Mouse (Mus musculus) left cerebral cortex, adult 2 months (tissue): ENCODE results near the gene 1700037H04Rik. TPM values are rescaled to one million over a fixed set of nuclear protein-coding genes. Genes with fewer than 3 reads are reported as not detected.

Source experiments
- DNase-seq, 2 experiments: peaks; one replicate each; pipeline ENCODE4 v3.0.0; 2021 to 2022; ENCODE audit warnings: low spot score in 2 of 2, mixed read lengths in 1 of 2; ENCODE audit errors: extremely low spot score in 1 of 2
- H3K27ac ChIP-seq: fragments of 200-600 bp; 2 replicates; pipeline ENCODE4 v1.8.1; 2022
- H3K4me3 ChIP-seq: fragments of 200-600 bp; 2 replicates; pipeline ENCODE4 v1.8.1; 2022
- CTCF ChIP-seq: fragments of 200-600 bp; IDR thresholded peaks from 2 replicates; pipeline ENCODE4 v1.8.1; 2022; ENCODE audit warnings: antibody characterized with exemption, mild to moderate bottlenecking, moderate library complexity
- intact Hi-C: fragments of 180-260 bp; cut with DNase I; formaldehyde crosslinking; loops from one replicate; pipeline ENCODE4 v1.15.1; 2025
- total RNA-seq, 2 experiments: library from RNA; stranded (reverse); gene quantifications; 2 replicates each; pipeline ENCODE4 v1.2.3; 2021

1700037H04Rik gene
- total RNA-seq, 2 experiments from 2014 or later = 63.7 to 76.7 TPM

- DNase-seq = peak in 1 of 2 experiments; percentile 25
- intact Hi-C loops = loop anchor here (1.0 to 5.0 kb wide), 4 partner anchors 65 to 118 kb away; partner anchors contain the start of genes Gfra4 and Pank2
- H3K27ac ChIP-seq = peak overlapping the region; percentile 90
- peak overlapping the region; percentile 72 for H3K4me3 ChIP-seq
- TF ChIP-seq CTCF = peak; percentile 48
These were observed 810 bp upstream of the 1700037H04Rik start for GRCm38 (mm10) chr2:131160671-131161111.

- intact Hi-C loops = no loop called here
- Histone ChIP-seq H3K4me3 (peak overlapping the region; percentile 72), H3K27ac (peak overlapping the region; percentile 78)
- no peak for TF ChIP-seq CTCF
- peak in 1 of 2 experiments; percentile 35 for DNase-seq
These were observed 380 bp downstream of the 1700037H04Rik start for GRCm38 (mm10) chr2:131159491-131159910.

- no peak for DNase-seq
- intact Hi-C loops = no loop called here
- no peak overlapping the region for H3K27ac ChIP-seq
- no peak overlapping the region for H3K4me3 ChIP-seq
- no peak for TF ChIP-seq CTCF
These were observed 2.9 kb downstream of the 1700037H04Rik start for GRCm38 (mm10) chr2:131156987-131157386.

GRCm38 (mm10) chr2:131154036-131154435 is 5.8 kb downstream of the 1700037H04Rik start:
- intact Hi-C loops = no loop called here
- no peak overlapping the region for H3K4me3 ChIP-seq
- no peak for DNase-seq
- TF ChIP-seq CTCF = no peak
- no peak overlapping the region for H3K27ac ChIP-seq

DNA sequence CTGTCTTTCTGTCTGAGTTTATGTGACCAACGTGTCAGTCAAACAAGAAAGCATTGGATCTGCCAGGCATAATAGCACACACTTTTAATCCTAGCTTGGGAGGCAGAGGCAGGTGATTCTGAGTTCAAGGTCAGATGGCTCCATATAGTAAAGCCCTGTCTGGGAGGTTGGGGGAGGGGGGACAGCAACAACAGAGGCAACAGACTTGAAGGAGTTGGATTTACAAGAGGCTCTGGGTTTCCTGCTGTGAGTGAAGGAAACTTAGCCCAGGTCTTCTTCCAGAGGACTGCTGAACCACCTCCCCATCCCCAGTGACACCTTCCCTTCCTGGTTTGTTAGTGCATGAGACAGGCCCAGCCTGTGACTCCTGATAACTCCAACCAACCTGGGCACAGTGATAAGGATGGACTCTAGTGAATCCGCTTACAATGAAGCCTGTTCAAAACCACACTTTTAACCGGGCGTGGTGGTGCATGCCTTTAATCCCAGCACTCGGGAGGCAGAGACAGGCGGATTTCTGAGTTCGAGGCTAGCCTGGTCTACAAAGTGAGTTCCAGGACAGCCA is 7.6 kb downstream of the 1700037H04Rik start:
- DNase-seq = no peak
- TF ChIP-seq CTCF = no peak

DNA sequence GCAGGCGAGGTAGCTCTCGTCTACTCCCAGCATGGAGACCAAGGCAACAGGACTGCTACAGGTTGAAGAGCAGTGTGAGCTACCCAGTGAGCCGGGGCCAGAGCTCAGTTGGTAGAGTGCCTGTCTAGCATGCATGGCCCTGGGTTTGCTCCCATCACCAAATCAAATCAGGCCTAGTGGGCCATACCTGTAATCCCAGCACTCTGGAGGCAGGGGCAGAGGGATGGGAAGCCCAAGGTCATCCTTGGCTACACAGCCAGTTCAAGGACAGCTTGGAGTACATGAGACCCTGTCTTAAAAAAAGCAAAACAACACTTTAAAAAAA is 10.7 kb downstream of the 1700037H04Rik start:
- DNase-seq = no peak
- TF ChIP-seq CTCF = no peak
- intact Hi-C loops = no loop called here
- H3K4me3 ChIP-seq = no peak overlapping the region
- no peak overlapping the region for H3K27ac ChIP-seq

More for the DNA sequence above, 7.6 kb downstream of the 1700037H04Rik start:
- intact Hi-C loops = no loop called here
- Histone ChIP-seq H3K4me3 (no peak overlapping the region), H3K27ac (no peak overlapping the region)

DNA sequence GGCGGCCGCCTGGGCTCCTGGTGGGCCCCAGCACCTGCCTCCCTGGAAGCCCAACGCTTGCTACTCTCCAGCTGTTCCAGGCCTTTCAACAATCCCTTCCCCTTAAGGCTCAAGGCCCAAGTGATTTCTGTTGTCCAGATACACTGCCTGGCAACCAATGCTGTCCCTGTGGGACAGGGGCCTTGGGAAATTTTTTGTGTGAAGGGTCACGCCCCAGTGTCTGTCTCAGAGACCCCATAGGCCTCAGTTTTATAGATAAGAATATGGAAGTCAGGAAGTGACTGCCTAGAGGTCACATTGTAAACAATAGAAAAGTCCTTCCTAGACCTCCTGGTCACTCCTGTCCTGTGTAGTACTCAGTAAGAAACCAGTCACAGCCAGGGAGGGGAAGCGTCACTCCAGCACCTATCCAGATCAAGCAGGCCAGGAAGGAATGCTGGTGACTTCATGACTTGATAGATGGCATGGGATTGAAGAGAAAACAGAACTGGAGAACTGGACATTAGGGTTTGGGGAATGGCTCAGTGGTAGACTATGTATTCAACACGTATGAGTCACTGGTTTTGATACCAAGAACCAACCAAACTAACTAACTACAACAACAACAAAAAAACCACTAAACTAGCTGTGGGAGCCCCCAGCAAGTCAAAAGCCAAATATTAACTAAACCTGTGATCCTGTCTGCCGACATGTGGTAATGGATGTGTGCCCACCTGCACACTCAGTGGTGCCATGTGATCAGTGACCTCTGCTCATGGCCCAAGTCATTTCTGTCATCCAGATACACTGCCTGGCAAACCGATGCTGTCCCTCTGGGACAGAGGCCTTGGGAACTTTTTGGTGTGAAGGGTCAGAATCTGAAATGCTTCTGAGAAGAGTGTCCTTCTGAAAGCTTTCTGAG is 11.3 kb downstream of the 1700037H04Rik start:
- Histone ChIP-seq H3K4me3 (no peak overlapping the region), H3K27ac (no peak overlapping the region)
- TF ChIP-seq CTCF = no peak
- no peak for DNase-seq
- intact Hi-C loops = no loop called here

GRCm38 (mm10) chr2:131147043-131147365 is 12.9 kb downstream of the 1700037H04Rik start:
- intact Hi-C loops = no loop called here
- no peak overlapping the region for H3K4me3 ChIP-seq
- H3K27ac ChIP-seq = no peak overlapping the region
- no peak for TF ChIP-seq CTCF
- no peak for DNase-seq

DNA sequence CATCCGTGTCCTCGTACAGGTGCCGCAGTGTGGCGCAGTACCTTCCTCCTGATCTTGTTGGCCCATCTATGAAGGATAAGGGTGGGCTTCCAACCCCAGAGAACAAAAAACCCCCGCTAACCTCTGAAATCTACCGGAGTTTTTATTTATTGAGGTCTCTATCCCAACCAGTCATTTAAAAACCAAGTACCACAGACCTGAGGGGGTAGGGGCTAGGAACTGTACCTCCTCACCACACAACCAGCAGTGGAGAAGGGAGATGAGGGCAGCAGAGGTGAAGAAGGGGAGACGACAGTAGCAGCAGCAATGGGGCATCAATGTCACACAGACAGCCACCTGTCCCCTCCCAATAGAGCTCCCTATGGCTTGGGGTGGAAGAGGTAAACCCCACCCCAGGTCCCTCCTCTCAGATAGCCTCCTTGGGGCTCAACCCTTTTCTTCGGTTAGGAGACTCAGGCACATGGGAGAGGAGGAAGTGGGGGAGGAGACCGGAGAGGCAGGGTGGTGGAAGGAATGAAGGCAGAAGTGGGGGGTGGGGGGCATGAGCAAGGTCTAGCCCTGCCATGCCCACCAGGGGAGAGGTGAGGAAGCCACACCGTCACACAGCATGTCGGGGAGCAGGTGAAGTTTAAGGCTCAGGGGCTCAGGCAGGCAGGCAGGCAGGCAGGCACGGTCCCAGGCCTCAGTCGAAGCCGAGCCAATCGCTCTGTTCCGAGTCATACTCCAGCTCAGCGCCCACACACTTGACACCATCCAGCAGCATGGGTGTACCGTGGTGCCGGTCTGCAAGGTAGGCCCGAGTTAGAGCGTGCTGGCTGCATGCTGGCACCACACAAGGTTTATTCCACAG is 13.5 kb downstream of the 1700037H04Rik start:
- no peak for TF ChIP-seq CTCF
- DNase-seq = peak in 1 of 2 experiments; percentile 32
- H3K4me3 ChIP-seq = no peak overlapping the region
- intact Hi-C loops = no loop called here
- no peak overlapping the region for H3K27ac ChIP-seq

DNA sequence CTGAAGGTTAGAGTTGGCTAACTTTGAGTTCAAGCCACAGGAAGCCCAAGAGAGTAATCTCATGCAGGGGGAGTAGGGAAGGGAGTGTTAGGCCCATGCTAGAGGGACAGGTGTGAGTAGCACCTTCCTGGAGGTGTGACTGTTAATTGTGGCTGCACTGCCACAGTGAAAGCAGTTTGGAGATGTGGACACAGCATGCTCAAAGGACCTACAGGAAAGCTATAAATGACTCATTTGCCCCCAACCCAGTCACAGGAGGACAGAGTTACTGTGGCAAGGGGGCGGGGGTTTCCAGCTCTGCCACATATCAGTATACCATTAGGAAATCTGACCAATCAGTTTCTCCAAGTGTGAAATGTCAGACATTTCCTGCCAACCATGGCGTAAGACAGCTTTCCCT is 14.3 kb downstream of the 1700037H04Rik start:
- intact Hi-C loops = no loop called here
- no peak for DNase-seq
- no peak for TF ChIP-seq CTCF
- Histone ChIP-seq H3K27ac (no peak overlapping the region), H3K4me3 (no peak overlapping the region)

GRCm38 (mm10) chr2:131145121-131145520 is 14.8 kb downstream of the 1700037H04Rik start:
- Histone ChIP-seq H3K4me3 (no peak overlapping the region), H3K27ac (no peak overlapping the region)
- no peak for DNase-seq
- intact Hi-C loops = no loop called here
- TF ChIP-seq CTCF = no peak
